Mouse (Mus musculus): ENCODE data around the gene Bicral.

- TF ChIP-seq CTCF (IDR thresholded peaks at IDR 0.05; ENCODE audit: extremely low read depth, insufficient read depth, low read length) (no peak), POLR2A (IDR thresholded peaks at IDR 0.05; ENCODE audit: extremely low read depth, insufficient read depth, low read length) (no peak)
Measured at GRCm38 (mm10) chr17:46758753-46759152, 99.5 kb downstream of the Bicral start.
